Mouse (Mus musculus): ENCODE data around the gene Mdm2. TPM values are rescaled to one million over a fixed set of nuclear protein-coding genes. Genes with fewer than 3 reads are reported as not detected.

Gene Mdm2
- total RNA-seq, 1 experiment from 2014 or later: 61.9 TPM

DNA sequence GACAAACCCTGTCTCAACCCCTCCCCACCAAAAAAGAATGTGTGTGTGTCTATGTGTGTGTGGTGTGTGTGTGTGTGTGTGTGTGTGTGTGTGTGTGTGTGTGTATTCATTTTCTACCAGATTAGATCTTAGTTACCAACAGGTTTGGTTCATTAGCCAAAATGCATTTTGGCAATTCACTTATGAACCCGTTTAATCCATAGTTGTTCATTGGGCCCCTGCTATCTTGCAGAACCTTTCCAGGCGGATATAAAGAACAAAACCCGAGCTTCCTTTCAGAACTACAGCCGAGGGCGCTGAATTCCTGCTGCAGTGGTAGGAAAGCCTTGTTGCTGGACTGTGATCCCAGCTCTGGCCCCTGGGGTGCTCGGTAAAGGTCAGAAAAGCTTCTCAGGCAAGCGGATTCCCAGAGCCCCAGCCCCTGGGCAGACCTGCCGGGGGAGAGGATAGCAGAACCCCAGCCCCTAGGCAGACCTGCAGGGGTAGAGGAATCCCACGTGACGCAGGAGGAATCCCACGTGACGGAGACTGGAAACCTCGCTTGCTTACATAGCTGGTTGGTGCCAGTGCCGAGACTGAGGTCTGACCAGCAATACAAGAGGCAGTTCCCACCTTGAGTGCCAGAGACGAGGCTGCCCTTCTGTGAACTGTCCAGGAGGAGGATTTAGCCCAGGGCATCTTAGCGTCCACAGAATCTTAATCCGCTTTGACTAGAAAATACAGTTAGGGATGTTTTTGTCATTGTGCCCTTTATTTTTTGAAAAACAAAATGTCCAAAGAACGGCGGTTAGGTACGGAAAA is 69.0 kb downstream of the Mdm2 start:
- no peak for DNase-seq

DNA sequence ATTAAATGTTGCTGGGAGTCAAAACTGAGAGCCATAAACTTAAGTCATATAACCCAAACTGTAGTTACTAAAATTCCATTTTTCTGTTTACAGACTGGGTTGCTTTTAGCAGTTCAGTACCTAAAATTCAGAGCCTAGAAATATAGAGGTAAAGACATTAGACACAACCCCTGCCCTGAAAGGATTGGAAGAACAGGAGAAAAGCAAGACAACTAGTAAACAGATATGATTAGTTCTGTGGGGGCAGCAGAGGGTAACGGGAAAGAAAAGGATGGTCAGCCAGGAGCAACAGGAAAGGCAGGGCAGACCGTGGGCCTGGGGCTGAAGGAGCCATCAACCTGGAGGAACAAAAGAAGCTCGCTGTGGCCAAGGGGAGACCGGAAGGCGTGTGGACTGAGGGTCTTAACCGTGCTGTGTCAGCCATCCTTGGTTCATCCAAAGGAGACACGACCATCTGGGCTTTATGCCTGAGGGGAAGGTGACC is 69.9 kb downstream of the Mdm2 start:
- no peak for DNase-seq

DNA sequence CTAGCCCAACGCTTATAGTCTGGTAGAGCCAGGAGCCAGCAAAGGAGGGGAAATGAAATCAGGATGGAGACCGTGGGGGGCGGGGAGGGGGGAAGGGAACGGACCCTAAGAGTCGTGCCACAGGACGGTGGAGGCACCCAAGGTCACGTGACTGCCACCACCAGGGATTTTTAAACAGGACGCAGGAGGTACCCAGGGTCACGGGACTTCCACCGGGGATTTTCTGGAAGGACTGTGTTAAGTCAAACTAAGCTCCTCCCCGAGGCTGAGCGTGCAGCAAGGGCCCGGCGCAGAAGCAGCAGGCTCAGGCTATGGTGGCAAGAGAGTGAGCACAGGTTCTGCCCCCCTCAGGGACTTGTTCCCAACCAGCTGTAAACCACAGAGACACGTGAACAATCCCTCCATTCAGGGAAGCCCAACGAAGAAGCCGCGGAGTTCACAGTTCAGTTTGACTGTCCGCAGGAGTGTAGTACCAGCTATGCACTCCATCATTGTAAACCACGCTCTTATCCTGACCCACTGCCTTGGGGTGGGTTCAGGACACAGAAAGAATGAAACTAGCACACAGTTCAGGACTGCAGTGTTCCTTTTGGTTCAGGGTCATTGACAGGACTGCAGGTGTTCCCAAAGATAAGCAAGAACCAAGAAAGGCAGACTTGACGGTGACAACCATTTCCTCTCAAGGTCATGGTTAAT is 70.5 kb downstream of the Mdm2 start:
- no peak for DNase-seq

DNA sequence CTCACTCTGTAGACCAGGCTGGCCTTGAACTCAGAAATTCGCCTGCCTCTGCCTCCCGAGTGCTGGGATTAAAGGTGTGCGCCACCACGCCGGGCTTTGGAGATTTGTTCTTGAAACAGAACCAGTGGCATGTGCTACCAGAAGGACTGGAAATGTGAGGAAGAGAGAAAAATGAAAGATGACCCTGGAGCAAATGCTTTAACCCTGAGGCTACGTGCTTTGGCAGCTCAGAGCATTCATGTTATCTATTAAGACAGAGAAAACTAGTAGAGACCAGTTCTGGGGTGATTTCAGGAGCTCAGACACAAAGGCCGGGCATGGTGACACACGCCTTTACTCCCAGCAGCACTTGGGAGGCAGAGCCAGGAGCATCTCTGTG is 71.3 kb downstream of the Mdm2 start:
- no peak for DNase-seq

Other genes with a start within 250 kb of the Mdm2 start
- 26.0 and 27.0 TPM in 2 replicates for gene Cpm, start 81.3 kb downstream of the Mdm2 start, total RNA-seq (2021)
- gene Slc35e3, start 35.6 kb upstream of the Mdm2 start, total RNA-seq (2021): 14.0 and 17.0 TPM in 2 replicates
- gene Nup107, start 81.9 kb upstream of the Mdm2 start, total RNA-seq (2021): 16.5 and 23.0 TPM in 2 replicates
- 128 and 129 TPM in 2 replicates for gene Rap1b, start 135.3 kb upstream of the Mdm2 start, total RNA-seq (2021)